Mouse (Mus musculus): ENCODE measurements at regions not wholly inside any gene's neighbourhood (a gene's known extent, or its start where the extent isn't known, plus 50 kb on each side); places are given as distances from the start of the nearest gene placed in this dataset.

DNA sequence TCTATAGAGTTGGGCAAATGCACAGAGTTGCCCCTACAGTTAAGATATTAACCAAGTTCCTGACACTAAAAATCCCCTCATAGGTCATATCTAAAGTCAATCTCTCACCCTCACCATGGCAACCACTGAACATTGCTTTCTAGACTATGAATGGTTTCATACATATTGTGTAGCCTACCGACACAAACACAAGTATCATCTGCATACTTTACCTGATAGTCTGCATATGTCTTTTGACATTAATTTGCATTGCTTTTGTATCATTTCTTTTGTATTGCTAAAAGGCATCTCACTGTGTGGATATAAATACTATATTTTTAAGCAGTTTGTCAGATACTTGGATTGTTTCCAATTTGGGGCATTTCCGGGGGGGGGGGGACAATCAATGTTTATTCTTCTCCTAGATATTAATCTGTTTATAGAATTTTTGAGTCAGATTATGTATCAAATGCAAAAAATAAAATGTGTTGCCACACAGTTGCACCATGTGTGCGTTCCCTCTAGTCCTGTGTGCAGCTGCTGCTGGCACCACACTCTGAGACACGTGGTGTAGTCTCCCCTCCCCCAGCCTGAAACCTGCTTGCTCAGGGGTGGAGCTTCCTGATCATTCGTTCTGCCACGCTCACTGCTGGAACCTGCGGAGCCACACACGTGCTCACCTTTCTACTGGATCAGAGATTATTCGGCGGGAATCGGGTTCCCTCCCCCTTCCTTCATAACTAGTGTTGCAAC lies 94.7 kb upstream of the Mapk10 start:
- DNase-seq (ENCODE audit: low spot score) = no peak

DNA sequence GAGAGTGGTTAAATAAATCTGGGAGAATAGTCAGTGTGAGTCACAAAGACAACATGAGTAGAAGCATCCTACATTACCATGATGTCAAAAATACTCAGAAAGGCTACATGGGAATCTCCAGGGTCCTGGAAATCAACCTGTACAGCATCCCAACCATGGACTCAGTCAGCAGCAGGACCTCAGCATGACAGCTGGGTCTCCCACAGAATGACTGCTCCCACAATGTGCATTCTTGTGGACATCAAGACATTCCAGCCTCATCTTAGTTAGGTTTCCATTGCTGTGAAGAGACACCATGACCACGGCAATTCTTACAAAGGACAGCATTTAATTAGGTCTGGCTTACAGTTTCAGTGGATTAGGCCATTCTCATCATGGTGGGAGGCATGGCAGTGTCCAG lies 93.8 kb upstream of the Mapk10 start:
- DNase-seq (ENCODE audit: low spot score) = no peak

- no peak for DNase-seq (ENCODE audit: low spot score)
These were observed 91.6 kb upstream of the Mapk10 start for GRCm38 (mm10) chr5:103302744-103303143.

GRCm38 (mm10) chr5:103301303-103301702 lies 90.2 kb upstream of the Mapk10 start:
- DNase-seq (ENCODE audit: low spot score) = no peak

- DNase-seq (ENCODE audit: low spot score) = no peak
These were observed 82.8 kb upstream of the Mapk10 start for GRCm38 (mm10) chr5:103293953-103294352.

GRCm38 (mm10) chr5:103291691-103292090 lies 80.6 kb upstream of the Mapk10 start:
- DNase-seq (ENCODE audit: low spot score) = no peak

- no peak for DNase-seq (ENCODE audit: low spot score)
These were observed 80.1 kb upstream of the Mapk10 start for GRCm38 (mm10) chr5:103291219-103291618.

DNA sequence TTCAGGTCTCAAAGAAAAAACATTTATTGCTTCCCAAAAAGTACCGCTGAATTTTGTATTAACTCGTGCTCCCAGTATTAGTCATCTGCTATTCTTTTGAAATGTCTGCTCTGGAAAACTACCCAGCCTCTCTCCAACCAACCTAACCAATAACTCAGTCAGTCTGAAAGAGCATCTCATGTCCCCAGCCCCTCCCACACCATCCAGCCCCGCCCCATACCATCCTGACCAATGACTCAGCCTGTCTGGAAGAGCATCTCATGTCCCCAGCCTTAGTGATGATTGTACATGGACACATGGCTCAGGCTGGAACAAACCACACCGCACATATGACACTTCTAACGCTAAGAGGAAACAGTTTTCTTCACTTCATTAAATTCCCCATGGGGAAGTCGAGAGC lies 58.1 kb upstream of the Mapk10 start:
- DNase-seq (ENCODE audit: low spot score) = no peak

- DNase-seq (ENCODE audit: low spot score) = no peak
These were observed 53.8 kb upstream of the Mapk10 start for GRCm38 (mm10) chr5:103264903-103265302.

- DNase-seq (ENCODE audit: low spot score) = no peak
These were observed 50.3 kb upstream of the Mapk10 start for GRCm38 (mm10) chr5:103261406-103261805.

Measured in testis, postnatal 10 days (tissue).